Mouse (Mus musculus): Measurements from ENCODE around the gene Fhit. TPM values are rescaled to one million over a fixed set of nuclear protein-coding genes. Genes with fewer than 3 reads are reported as not detected.

Fhit gene
- polyA plus RNA-seq, 1 experiment, result 6.7 TPM

GRCm38 (mm10) chr14:9552149-9552548 lies 1609.7 kb downstream of the Fhit start:
- no peak overlapping the region for H3K27ac ChIP-seq (replicated peaks; ENCODE audit: low read depth, low read length)
- no peak overlapping the region for H3K4me3 ChIP-seq (ENCODE audit: insufficient read depth, low read depth, low read length)
- H3K4me1 ChIP-seq (ENCODE audit: control insufficient read depth, insufficient read depth, insufficient read length, low read length), result no peaks in the 10 kb centered on the region

- H3K27ac ChIP-seq (replicated peaks; ENCODE audit: low read depth, low read length), result no peak overlapping the region
- no peak overlapping the region for H3K4me3 ChIP-seq (ENCODE audit: insufficient read depth, low read depth, low read length)
- no peaks in the 10 kb centered on the region for H3K4me1 ChIP-seq (ENCODE audit: control insufficient read depth, insufficient read depth, insufficient read length, low read length)
These were observed 1613.9 kb downstream of the Fhit start for GRCm38 (mm10) chr14:9547952-9548351.

DNA sequence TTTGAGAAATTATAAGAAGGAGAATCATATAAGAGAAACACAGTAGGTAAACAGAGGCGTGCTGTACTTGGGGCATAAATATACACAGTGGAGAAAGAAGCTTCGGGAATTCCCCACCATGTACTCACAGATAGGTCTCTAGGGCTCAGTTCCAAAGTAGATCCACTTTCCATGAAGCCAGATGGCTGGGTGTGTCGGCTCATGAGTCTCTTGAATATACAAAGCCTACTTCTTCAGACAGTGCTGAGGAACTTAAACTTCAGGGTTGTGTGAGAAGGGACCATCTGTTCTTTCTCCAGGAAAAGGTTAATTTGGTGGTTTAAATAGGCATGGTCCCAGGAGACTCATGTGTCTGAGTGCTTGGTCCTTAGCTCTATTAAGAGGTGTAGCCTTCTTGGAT lies 1617.5 kb downstream of the Fhit start:
- Histone ChIP-seq H3K27ac (replicated peaks; ENCODE audit: low read depth, low read length) (no peak overlapping the region), H3K4me3 (ENCODE audit: insufficient read depth, low read depth, low read length) (no peak overlapping the region), H3K4me1 (ENCODE audit: control insufficient read depth, insufficient read depth, insufficient read length, low read length) (no peaks in the 10 kb centered on the region)

- Histone ChIP-seq H3K4me3 (ENCODE audit: insufficient read depth, low read depth, low read length) (no peak overlapping the region), H3K27ac (replicated peaks; ENCODE audit: low read depth, low read length) (no peak overlapping the region), H3K4me1 (ENCODE audit: control insufficient read depth, insufficient read depth, insufficient read length, low read length) (no peaks in the 10 kb centered on the region)
These were observed 1626.3 kb downstream of the Fhit start for GRCm38 (mm10) chr14:9535491-9535890.

DNA sequence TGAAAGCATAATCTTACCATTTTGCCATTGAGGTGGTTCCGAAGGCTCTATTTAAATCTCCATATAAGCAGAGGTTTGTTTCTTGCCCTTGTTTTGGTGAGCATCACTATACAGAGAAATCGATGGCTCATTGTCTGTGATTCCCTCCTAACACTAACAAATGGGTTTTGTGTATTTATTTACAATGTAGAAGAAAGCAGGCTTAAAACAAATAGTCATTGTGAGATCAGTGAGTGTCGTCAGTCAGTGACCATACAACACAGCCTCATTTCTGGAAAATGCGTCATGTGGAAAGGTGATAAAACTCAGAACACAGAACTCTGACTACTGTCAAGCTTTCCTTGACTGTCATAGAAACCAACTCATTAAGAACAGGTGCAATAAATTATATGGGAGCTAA lies 1632.6 kb downstream of the Fhit start:
- H3K27ac ChIP-seq (replicated peaks; ENCODE audit: low read depth, low read length), result no peak overlapping the region
- H3K4me3 ChIP-seq (ENCODE audit: insufficient read depth, low read depth, low read length), result no peak overlapping the region
- no peaks in the 10 kb centered on the region for H3K4me1 ChIP-seq (ENCODE audit: control insufficient read depth, insufficient read depth, insufficient read length, low read length)

DNA sequence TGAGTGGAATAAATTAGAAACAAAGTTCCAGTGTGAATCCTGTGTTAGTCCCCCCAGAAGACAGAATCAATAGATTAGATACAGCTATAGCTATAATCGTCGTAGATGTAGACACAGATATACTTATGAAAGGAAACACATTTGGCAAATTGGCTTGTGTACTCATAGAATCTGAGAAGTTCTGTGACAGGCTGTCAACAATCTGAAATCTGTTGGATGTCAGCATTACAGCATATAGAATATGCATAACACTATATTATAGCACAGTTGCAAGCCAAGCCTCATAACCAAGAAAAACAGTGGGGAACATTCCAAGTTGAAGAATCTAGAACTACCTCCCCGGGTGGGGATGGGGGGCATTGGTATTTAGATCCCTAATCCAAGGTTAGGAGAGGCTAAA lies 1635.7 kb downstream of the Fhit start:
- Histone ChIP-seq H3K4me1 (ENCODE audit: control insufficient read depth, insufficient read depth, insufficient read length, low read length) (no peaks in the 10 kb centered on the region), H3K4me3 (ENCODE audit: insufficient read depth, low read depth, low read length) (no peak overlapping the region), H3K27ac (replicated peaks; ENCODE audit: low read depth, low read length) (no peak overlapping the region)

DNA sequence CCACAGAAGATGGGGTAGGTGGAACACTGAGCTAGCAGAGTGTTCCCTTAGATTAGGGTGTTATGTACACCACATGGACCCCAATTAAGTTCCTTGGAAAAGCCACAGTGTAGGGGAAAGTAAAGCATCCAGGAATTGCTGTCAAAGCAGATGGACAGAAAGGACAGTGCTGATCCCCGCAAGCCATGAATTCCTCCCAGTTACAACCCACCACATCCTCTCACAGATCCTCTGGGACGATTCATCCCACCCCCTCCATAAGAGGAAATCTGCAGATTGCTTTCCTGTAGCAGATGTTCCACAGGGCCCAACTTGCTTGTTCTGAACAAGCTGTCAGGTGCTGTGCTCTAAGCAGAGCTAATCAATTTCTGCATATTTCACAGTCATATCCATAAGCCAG lies 1644.2 kb downstream of the Fhit start:
- H3K4me3 ChIP-seq (ENCODE audit: insufficient read depth, low read depth, low read length), result no peak overlapping the region
- H3K27ac ChIP-seq (replicated peaks; ENCODE audit: low read depth, low read length), result no peak overlapping the region
- no peaks in the 10 kb centered on the region for H3K4me1 ChIP-seq (ENCODE audit: control insufficient read depth, insufficient read depth, insufficient read length, low read length)

GRCm38 (mm10) chr14:9509678-9510077 lies 1652.2 kb downstream of the Fhit start:
- H3K4me1 ChIP-seq (ENCODE audit: control insufficient read depth, insufficient read depth, insufficient read length, low read length), result no peaks in the 10 kb centered on the region
- no peak overlapping the region for H3K27ac ChIP-seq (replicated peaks; ENCODE audit: low read depth, low read length)
- H3K4me3 ChIP-seq (ENCODE audit: insufficient read depth, low read depth, low read length), result no peak overlapping the region

Other genes with a start within 250 kb of the Fhit start
- 53.6 and 65.5 TPM in 2 replicates for gene Gm3839, start 194.7 kb upstream of the Fhit start, polyA plus RNA-seq (2012; ENCODE audit: insufficient read depth, insufficient read length, missing spikeins)